Mouse (Mus musculus) thymus, adult 2 months (tissue): ENCODE data around the gene Cmah.

Source experiments
- CTCF ChIP-seq: fragments of 200-500 bp; IDR thresholded peaks from 2 replicates; pipeline ENCODE4 v1.5.1; 2012; ENCODE audit warnings: mild to moderate bottlenecking, control low read depth, low read length, moderate library complexity, borderline replicate concordance; ENCODE audit not compliant: control insufficient read depth, poor library complexity, insufficient read depth; ENCODE audit errors: extremely low read depth
- POLR2A ChIP-seq: fragments of 200-500 bp; IDR thresholded peaks from 2 replicates; pipeline ENCODE4 v1.6.1; 2012; ENCODE audit warnings: mild to moderate bottlenecking, low read length, control low read depth, moderate library complexity; ENCODE audit not compliant: control insufficient read depth, poor library complexity, insufficient read depth; ENCODE audit errors: extremely low read depth

GRCm38 (mm10) chr13:24483691-24484090 is 156.5 kb downstream of the Cmah start:
- TF ChIP-seq CTCF (no peak), POLR2A (no peak)
